Mouse (Mus musculus) cerebellum, adult 18-20 months (tissue): Measurements from ENCODE around the gene Tmc2.

Experiments used
- DNase-seq, 2 experiments: peaks; one replicate each; pipeline ENCODE4 v3.0.0; 2021

Tmc2 gene

DNA sequence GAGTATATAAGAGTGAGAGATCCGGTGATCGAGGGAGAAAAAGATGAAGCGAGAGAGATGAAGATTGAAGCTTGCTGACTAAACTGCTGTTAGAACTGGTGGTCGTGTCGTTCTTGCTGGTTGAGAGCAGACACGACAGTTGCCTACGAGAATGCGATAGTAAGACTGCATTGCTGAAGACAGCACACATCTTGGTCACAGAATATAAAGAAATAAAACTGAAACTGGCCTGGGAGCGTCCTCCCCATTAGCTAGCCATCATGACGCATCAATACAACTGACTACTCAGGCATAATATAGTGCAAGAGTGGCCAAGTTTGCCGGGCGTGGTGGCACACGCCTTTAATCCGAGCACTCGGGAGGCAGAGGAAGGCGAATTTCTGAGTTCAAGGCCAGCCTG, at the start of gene Tmc2:
Gene Tmc2, plus strand, starts transcription at position 301 of the 400 bp plus-strand sequence.
- DNase-seq: no peak

DNA sequence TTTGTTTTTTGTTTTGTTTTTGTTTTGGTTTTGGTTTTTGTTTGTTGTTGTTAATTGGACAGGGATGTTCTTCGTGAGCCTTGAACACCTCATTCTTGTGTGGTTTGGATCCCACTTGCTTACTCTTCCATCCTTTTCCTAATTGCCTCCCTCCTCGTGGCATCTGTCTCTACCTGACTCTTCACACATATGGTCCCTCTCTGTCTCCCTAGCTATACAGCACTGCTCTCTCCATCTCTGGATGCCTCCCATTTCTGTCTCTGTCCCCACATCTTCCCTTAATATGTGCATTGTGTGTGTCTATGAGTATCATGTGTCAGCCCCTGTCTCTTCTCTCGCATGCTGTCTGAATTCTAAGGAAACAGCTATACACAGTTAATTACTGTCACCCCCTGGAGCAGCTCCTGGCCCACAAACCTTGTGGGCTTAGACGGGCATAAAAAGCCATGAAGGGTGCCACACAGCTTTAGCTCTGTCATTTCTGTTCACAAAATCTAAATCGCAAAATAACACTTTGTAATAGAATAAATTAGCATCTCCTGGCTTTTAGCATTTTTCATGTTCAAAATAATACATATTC, 48.8 kb upstream of the Tmc2 start:
- no peak for DNase-seq

DNA sequence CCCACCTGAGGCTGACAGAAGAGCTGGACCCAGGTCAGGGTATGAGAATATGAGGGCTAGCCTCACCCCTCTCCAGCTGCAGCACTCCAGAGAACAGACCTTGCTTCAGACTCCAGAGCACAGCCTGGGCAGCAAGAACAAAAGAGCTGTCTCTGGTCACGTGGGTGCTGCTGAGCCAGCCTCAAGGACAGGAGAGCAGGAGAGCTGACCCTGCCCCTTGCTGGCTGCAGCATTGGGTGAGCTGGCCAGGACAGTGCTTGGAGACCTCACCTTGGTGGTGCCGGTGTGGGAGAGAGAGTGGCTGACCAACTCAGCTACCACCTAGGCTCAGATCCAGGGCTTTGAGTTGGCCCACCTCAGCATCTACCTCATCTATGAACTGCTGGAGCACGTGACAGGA, 39.8 kb upstream of the Tmc2 start:
- DNase-seq: no peak

DNA sequence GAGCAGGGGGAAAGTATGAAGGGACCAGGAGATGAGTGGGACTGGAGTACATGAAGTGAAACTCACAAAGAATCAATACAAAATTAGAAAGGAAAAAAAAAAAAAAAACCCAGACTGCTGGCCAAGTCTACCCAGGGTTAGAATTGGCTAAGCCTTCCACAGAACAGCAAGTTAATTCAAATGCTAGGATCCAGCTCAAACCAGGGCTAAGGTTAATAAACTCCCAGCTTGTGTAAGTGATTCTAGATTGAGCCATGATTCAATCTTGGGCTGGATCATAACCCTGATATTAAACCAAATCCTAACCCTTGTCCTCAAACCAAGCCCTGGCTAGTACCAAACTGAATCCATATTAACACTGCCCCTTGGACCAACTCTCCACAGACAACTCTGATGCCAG, 39.1 kb upstream of the Tmc2 start:
- DNase-seq: no peak

DNA sequence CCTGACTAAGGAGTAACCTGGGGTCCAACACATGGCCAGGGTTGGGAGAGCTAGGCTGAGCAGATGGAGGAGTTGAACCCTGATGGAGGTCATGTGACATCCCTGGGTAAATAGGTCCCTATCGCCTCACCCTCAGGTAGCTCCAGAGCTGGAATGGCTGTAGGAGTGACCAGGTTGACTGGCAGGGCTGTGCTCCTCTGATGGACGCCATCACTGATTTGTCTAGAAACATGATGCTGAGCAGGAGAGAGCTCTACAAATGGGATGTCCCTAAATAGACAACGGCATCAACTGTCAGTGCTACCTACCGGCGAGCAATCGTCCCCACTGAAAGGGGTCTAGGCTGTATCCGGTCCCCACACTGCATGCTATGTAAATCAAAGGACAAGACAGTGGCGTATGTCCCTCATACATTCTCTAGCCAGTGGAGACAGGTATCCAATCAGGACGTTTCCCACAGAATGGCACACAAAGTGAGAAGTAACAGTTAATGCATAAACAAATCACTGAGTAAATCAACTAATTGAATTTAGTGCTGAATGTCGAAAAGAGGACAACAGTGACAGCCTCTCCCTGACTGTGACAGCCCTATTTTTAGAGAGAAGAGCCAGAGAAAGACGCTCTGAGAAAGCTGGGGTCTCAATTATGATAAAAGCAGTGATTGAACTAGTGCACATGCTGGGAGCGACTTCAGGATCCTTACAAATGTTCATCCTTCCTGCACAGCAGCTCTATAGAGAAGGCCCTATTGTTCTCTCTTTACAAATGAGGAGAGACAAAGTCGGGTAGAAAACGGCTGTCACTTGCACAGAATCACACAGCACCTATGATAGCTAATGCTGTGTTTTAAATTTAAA, 37.5 kb upstream of the Tmc2 start:
- no peak for DNase-seq

DNA sequence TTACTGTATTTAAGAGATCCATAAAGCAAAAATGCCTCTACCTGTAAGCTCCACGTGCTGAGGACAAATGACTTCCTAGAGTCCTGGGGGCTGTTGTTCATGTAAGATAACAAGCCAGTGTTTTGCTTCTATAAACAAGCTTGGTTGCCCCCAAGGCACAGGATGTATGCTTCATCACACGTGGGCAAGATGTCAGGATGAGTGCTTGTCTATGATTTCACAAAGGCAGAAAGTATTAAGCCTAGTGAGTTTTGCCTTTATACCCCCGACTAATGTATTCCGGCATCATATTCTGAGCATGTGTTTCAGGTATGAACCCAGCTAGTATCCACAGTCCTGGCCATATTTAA, 36.9 kb upstream of the Tmc2 start:
- DNase-seq: no peak

DNA sequence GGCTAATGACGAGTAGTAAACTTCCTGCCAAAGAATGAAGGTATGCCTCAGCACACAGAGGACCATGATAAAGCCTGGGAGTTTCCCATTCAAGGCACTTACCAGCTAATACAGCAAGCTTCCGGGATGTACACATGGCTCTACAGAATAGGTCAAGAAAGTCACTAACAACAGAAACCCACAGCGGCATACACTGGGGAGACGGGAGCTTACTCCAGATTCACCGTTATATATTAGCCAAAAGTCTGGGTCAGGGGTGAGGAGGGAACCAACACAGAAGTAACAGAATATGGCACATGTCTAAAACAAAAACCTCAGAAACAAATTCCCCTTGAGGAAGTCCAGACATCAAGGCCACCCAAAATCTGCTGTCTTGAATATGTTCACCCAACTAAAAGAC, 32.3 kb upstream of the Tmc2 start:
- no peak for DNase-seq

DNA sequence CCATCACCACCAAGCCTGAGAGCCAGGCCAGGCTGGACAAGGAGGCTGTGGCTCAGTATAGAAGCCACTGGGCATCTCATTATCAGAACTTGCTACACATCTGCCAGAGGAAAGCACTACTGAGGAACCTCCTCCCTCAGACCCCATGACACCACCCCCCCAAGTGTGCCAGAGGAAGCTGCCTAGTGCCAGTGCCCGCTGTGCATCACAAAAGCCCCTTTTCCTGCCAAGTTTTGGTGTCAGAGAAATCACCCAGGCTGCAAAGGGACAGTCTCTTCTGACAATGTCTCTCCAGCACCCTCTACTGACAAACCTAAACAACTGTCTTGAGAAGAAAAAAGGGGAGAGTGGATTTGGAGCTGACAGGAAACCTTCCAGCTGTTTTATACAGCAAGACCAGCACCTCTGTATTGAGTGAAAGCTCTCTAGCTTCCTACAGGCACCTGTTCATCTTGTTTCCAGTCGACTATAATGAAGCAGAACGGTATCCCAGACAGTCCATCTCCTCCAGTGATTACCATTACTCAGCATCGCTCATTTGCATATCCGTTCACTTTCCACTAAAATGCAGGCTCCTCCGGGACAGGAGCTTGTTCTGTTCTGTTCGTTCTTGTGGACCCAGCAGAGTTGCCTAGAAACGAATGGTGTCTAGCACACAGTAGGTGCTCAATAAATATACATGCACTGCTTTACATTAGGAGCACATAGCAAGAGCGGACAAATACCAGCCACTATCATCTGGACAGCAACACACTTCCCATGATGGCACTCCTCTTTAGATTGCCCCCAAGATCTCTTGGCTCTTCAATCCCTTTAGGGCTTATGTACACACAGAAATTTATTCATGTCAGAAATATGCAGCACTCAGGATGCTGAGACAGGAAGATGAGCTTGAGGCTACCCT, 28.4 kb upstream of the Tmc2 start:
- peak; percentile 38 to 49 for DNase-seq

DNA sequence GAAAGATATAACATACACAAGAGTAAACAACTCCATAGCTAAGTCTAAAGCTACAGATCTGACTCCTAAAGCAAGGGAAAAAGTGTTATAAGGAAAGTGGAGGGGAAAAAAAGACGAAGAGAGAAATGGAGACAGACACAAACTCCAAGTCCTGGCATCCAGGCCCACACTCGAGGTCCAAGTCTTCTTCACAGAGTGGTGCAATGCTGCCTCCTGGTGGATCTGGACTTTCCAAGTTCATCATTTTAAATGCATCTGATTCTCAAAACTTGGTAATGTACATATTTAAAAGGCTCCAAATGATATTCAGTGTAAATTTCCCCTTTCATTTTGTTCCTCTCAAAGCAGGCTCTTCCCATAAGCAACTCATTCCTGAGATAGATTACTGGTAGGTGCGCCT, 27.1 kb upstream of the Tmc2 start:
- DNase-seq: peak; percentile 39 to 41

DNA sequence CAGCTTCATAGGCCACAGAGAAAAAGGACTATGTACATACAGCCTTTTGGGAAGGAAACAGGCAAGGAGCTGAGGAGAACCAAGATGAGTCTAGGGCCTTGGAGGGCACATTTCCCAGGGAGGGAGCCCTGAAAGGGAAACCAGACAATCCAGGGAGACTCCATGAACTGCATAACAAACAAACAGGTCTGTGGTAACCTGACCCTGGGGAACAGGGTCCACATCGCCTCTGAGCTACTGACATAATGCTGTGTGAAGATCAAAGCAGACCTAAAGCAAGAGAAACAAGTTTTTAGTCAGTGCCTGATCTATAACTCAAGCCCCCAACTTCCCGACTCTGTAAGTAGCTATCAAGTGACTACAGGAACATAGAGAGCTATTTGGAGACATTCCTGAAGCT, 23.3 kb upstream of the Tmc2 start:
- DNase-seq: no peak

DNA sequence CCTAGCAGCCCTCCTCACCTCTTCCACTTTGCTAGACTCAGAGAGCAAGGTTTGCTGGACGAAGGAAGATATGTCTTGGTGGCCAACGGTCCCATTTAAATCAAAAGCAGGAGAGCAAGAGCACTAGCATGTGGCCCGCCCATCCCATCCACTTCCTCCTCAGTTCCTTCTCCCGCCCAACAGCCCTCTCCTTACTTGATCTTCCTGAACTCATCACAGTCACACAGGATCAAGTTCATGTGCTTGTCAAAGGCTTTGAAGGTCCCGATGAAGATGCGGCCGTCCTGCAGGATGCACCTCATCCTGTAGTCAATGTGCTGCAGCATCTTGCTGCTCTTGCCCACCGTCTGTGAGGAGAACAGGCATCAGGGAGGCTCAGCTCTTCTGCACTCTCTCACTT, 18.2 kb upstream of the Tmc2 start:
- peak in 1 of 2 experiments; percentile 9 for DNase-seq

DNA sequence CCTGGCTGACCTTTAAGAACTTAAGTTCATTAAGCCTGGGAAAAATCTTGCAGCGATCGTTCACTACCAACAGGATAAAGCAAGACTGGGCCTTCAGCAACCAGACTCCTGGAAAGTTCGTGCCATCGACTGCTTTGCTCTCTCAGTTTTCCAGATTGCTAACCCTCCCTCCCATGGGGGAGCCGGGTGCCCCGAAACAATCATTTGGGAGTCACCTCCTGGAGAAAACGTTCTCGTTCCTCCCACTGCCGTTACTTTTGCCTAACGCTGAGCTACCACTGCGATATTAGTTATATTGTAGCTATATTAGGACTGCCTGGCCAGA, 16.7 kb upstream of the Tmc2 start:
- peak in 1 of 2 experiments; percentile 8 for DNase-seq

DNA sequence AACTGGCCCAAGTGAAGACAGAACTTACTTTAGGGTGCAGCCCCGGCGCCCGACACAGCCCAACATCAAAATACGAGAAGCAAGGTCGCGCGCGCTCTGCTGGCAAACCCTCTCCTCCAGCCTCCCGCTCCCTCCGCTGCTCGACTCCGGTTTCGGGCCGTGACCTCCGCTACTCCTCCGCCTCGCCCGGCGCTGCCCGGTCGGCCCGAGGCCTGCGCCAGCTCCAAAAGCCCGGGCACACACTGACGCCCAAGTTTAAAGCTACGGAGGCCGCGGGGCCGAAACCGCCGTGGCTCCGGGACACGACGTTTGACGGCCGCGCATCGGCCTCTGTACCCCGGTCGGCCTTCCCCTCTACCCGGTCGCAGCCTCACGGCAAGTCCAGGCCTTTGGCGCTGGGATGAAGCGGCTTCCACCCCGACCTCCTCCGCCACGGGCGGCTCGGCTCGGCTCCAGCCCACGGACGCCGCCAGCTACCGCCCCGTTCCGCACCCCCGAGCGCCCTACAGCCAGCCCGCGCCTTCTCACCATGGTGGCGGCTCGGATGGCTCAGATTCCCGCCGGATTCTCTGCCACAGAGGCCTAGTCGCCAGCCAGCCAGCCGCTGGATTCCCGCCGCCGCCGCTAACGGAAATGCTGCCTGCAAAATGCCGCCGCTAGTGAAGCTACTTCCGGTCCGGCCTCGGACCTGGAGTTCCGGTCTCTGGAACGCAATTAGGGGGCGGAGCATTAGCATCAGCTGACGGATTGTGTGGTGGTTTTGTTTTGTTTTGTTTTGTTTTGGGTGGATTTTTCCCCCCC, 16.1 kb upstream of the Tmc2 start, which contains the start of gene Snrpb:
Gene Snrpb, minus strand, starts transcription at position 698 of the 801 bp plus-strand sequence.
- peak; percentile 90 to 91 for DNase-seq

DNA sequence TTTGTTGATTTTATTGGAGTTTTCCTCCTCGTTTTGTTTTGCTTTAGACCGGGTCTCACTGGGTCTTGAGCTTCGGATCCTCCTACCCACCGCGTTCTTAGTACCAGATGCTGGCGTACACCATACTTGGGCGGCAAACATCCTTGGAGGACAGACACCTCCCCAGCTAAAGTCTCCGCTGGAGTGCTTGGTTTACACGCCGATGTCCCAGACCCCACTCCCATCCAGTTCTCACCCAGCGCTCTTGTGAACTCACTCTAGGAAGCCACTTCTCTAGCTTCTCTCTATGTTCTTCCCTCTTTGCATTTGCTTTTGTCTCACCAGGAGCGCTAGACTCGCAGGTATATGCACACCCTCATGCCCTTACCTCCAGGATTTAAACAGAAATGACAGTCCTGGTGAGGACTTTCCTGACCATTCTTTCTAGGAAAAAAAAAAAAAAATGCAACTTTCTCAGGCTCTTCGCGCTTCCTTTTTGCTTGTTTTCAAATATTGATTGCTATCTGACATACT, 15.4 kb upstream of the Tmc2 start:
- no peak for DNase-seq

DNA sequence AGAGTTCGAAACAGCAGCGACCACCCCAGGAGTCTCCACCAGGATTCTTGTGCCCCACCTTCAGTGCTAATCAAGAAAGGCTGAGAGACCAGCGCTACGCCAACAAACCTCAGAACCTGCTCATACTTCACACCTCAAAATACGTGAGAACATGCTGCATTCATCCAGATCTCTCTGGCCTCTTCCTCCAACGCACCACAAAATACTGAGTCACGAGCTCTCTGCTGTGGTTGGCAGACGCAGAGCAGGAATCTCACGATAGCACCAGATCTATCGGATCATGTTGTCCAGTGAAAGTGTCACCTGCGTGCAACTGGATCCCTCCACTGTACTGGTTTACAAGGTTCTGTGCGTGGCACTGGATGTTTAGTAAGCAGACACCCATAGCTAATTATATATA, 6.6 kb upstream of the Tmc2 start:
- no peak for DNase-seq

DNA sequence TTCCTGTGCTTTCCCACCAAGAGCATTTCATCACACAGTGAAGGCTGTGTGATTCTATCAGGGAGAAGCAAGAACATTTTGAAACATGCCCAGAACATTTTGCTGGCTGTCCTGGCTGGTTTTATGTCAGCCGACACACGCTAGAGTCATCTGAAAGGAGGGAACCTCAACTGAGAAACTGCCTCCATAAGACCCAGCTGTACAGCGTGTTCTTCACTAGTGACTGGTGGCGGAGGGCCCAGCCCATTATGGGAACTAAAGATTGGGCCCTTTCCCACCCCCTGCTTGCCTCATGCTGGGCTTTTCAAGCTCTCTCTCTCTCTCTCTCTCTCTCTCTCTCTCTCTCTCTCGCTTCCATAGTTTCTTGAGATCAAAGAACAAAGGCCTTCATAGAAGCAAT, 6.0 kb downstream of the Tmc2 start:
- DNase-seq: no peak

DNA sequence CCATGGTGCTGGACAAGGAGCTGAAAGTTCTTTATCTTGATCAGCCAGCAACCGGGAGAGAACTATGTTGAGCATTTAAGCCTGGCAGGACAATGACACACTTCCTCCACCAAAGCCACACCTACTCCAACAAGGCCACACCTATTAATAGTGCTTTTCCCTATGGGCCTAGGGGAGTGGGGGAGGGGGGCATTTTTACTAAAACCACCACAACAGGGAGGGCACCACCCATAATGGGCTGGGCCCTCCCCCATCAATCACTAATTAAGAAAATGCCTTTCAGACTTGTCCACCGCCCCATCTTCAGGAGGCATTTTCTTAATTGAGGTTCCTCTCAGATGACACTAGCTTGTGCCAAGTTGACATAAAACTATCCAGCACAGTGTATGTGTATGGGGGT, 12.4 kb downstream of the Tmc2 start:
- DNase-seq: no peak

DNA sequence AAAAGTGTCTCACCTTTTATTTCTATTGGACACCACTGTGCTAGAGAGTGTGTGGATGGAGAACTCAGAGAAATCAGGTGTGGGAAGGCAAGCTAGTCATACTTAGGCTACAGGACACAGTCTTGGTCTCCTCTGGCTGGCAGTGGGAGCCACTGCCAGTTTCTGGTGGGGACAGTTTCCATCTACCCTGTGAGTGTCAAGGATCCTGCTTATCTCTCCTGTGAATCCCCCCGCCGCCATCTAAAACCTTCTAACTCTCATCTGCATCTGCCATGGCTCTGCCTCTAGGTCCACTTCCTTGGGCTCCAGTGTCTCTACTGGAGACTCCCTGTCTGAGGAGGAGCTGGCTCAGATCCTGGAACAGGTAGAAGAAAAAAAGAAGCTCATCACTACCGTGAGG, 13.0 kb downstream of the Tmc2 start:
- DNase-seq: peak in 1 of 2 experiments; percentile 2

DNA sequence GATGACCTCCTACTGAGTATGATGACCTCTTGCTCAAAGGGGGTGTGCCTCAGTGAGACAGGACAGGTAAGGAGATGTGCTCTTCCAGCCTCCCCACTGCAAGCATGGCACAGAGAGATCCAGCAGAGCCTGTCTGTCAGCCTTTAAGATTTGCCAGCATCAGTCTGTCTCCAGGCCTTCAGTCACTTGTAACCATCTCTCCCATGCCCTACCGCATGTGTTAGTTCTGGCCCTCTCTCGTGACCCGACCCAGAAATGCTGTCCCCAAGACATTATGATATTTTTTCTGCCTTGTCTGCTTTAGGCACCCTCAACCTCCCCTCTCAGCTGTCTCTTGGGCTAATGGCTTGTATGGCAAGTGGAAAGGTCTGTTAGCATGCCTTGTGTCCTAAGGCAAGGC, 14.6 kb downstream of the Tmc2 start:
- no peak for DNase-seq

DNA sequence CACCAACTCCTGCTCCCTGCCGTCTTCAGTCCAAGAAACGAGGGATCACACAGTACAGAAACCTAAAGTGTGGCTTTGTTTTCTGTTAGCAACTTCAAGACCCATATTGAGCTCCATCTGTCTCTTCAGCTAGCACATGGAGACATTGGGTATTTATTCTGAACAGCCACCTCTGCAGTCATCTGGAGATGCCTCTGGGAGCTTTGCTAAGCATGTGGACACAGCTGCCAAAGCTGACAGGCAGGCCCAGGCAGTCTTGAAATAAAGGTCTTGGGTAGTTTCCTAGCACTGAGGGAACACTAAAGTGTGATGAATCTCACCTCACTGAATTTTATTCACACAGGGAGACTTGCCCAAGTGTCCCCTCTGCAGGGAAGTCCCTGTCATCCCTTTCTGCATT, 16.6 kb downstream of the Tmc2 start:
- DNase-seq: no peak

DNA sequence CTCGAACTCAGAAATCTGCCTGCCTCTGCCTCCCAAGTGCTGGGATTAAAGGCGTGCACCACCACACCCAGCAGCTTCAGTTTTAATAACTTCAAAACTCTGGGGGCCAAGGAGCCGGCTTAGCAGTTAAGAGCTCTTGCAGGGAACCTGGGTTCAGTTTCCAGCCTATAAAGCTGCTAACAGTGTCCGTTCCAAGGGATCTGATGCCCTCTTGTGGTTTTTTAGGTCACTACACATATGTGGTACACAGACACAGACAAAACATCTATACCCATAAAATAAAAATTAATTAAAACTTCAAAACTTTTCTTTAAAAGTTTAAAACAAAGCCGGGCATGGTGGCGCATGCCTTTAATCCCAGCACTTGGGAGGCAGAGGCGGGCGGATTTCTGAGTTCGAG, 51.9 kb downstream of the Tmc2 start:
- DNase-seq: peak; percentile 25 to 28

DNA sequence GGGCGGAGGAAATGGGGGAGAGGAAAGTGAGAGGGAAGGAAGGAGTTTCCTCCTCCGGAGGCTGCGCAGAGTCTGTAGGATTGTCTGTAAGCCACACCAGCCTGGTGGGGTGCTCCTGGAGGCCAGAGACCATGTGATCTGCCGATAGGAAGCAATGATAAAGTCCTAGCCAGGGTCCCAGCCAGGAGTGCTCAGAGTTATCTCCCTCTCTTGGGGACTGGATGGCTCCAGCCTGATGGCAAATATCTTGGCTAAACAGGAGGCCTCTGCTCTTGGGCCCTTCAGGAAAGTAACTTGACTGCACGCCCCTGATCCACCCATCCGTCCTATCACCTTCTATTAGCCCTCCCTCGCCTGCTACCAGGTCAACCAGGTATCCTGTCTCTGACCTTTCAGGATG, 53.2 kb downstream of the Tmc2 start:
- no peak for DNase-seq

DNA sequence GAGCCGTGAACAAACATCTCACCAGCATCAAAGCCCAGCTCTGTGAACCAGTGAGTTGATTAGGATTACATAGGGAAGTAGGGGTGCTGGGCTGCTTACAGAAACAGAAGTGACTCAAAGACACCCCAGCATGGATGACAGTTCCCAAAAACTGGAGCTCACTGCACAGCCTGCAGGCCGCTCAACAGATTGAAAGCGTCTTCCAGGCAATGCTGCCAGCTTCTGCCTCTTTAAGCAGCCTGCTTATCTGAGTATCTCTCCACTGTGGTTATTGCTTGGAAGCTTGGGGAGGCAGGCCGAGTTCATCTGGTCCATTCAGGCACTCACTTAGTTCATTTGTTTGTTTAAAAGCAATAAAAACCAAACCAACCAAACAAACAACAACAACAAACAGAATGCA, 61.8 kb downstream of the Tmc2 start:
- no peak for DNase-seq
